Mouse (Mus musculus) myocyte (in vitro differentiated cells): Measurements from ENCODE around the gene Acvrl1. TPM values are rescaled to one million over a fixed set of nuclear protein-coding genes. Genes with fewer than 3 reads are reported as not detected.

ENCODE experiments used
- H3K27me3 ChIP-seq: one replicate; pipeline ENCODE4 v1.6.1; 2011; ENCODE audit not compliant: control insufficient read depth, insufficient read depth, insufficient read length
- H3K36me3 ChIP-seq: one replicate; pipeline ENCODE4 v1.6.1; 2011; ENCODE audit not compliant: control insufficient read depth, insufficient read depth
- H3K4me2 ChIP-seq: one replicate; pipeline ENCODE4 v1.6.1; 2011; ENCODE audit warnings: low read depth, control low read depth
- H3K4me3 ChIP-seq: one replicate; pipeline ENCODE4 v1.5.1; 2011; ENCODE audit warnings: mild to moderate bottlenecking, control low read depth, moderate library complexity
- H3K79me2 ChIP-seq: one replicate; pipeline ENCODE4 v1.6.1; 2011; ENCODE audit not compliant: control insufficient read depth, insufficient read depth
- H3ac ChIP-seq: one replicate; pipeline ENCODE4 v1.6.1; 2011; ENCODE audit not compliant: control insufficient read depth, insufficient read length
- CEBPB ChIP-seq: IDR thresholded peaks from 2 replicates; pipeline ENCODE4 v1.6.1; 2011; ENCODE audit warnings: mild to moderate bottlenecking, moderate library complexity; ENCODE audit not compliant: poor library complexity, insufficient read depth, severe bottlenecking
- E2F4 ChIP-seq: IDR thresholded peaks from one replicate; pipeline ENCODE4 v1.6.1; 2011; ENCODE audit warnings: mild to moderate bottlenecking, control low read depth, moderate library complexity; ENCODE audit not compliant: insufficient read depth
- MAX ChIP-seq: IDR thresholded peaks from one replicate; pipeline ENCODE4 v1.6.1; 2011; ENCODE audit warnings: low read depth, mild to moderate bottlenecking, control low read depth
- MYOD1 ChIP-seq, 3 experiments: IDR thresholded peaks; one replicate each; pipeline ENCODE4 v1.6.1; 2011; ENCODE audit warnings: control low read depth in 2 of 3, low read depth in 2 of 3, mild to moderate bottlenecking in 2 of 3, moderate library complexity in 1 of 3; ENCODE audit not compliant: insufficient read length in 2 of 3, control insufficient read depth in 1 of 3
- MYOG ChIP-seq, 3 experiments: IDR thresholded peaks; one replicate each; pipeline ENCODE4 v1.6.1; 2011; ENCODE audit warnings: control low read depth in 2 of 3, low read depth in 2 of 3, mild to moderate bottlenecking in 2 of 3; ENCODE audit not compliant: insufficient read length in 2 of 3, control insufficient read depth in 1 of 3, insufficient read depth in 1 of 3
- POLR2A ChIP-seq: IDR thresholded peaks from one replicate; pipeline ENCODE4 v1.6.1; 2011; ENCODE audit warnings: low read depth, mild to moderate bottlenecking, control low read depth, moderate library complexity; ENCODE audit not compliant: insufficient read length
- POLR2AphosphoS2 ChIP-seq: IDR thresholded peaks from one replicate; pipeline ENCODE4 v1.6.1; 2011; ENCODE audit warnings: low read depth, control low read depth; ENCODE audit not compliant: insufficient read length
- REST ChIP-seq: IDR thresholded peaks from one replicate; pipeline ENCODE4 v1.6.1; 2011; ENCODE audit warnings: mild to moderate bottlenecking, control low read depth, moderate library complexity; ENCODE audit not compliant: insufficient read depth, insufficient read length
- SRF ChIP-seq: IDR thresholded peaks from one replicate; pipeline ENCODE4 v1.6.1; 2011; ENCODE audit warnings: low read depth; ENCODE audit not compliant: control insufficient read depth, insufficient read length
- TCF12 ChIP-seq: IDR thresholded peaks from one replicate; pipeline ENCODE4 v1.6.1; 2011; ENCODE audit warnings: mild to moderate bottlenecking, control low read depth; ENCODE audit not compliant: poor library complexity, insufficient read depth, severe bottlenecking
- TCF3 ChIP-seq: IDR thresholded peaks from one replicate; pipeline ENCODE4 v1.6.1; 2011; ENCODE audit warnings: low read depth, control low read depth; ENCODE audit not compliant: insufficient read length
- USF1 ChIP-seq: IDR thresholded peaks from one replicate; pipeline ENCODE4 v1.6.1; 2011; ENCODE audit warnings: low read depth, mild to moderate bottlenecking, control low read depth, moderate library complexity
- polyA plus RNA-seq: library from polyadenylated mRNA; unstranded; fragments of >200 nt; fragmentation: generic; extraction: Trizol; gene quantifications from one replicate; pipeline ENCODE4 v1.2.1, GENCODE M21; 2012; ENCODE audit warnings: missing spikeins

The Acvrl1 gene
- polyA plus RNA-seq, 1 experiment, result 0.10 TPM

- no peaks in the 10 kb centered on the region for H3K36me3 ChIP-seq
- H3K4me2 ChIP-seq, result no peak overlapping the region
- H3K79me2 ChIP-seq, result no peaks in the 10 kb centered on the region
- no peak overlapping the region for H3ac ChIP-seq
- no peak overlapping the region for H3K4me3 ChIP-seq
- TF ChIP-seq TCF12, result no peak
- no peak for TF ChIP-seq MAX
- no peak for TF ChIP-seq MYOG (IDR thresholded peaks at IDR 0.05; ENCODE audit: control insufficient read depth in 1 of 3, insufficient read depth in 1 of 3, insufficient read length in 2 of 3, low read depth in 2 of 3)
- no peak for TF ChIP-seq POLR2A
- no peak for TF ChIP-seq TCF3
- no peak for TF ChIP-seq REST
- no peak for TF ChIP-seq MYOD1 (IDR thresholded peaks at IDR 0.05; ENCODE audit: control insufficient read depth in 1 of 3, insufficient read length in 2 of 3, low read depth in 2 of 3)
- no peak for TF ChIP-seq POLR2AphosphoS2
- no peak for TF ChIP-seq E2F4
- no peak for TF ChIP-seq USF1
- TF ChIP-seq CEBPB, result no peak
- H3K27me3 ChIP-seq, result no peaks in the 10 kb centered on the region
Observed at GRCm38 (mm10) chr15:101192260-101192640, 63.9 kb downstream of the Acvrl1 start.

GRCm38 (mm10) chr15:101192651-101193050, 64.3 kb downstream of the Acvrl1 start:
- no peak overlapping the region for H3ac ChIP-seq
- H3K27me3 ChIP-seq, result no peaks in the 10 kb centered on the region
- no peaks in the 10 kb centered on the region for H3K36me3 ChIP-seq
- TF ChIP-seq POLR2A (no peak), MYOD1 (IDR thresholded peaks at IDR 0.05; ENCODE audit: control insufficient read depth in 1 of 3, insufficient read length in 2 of 3, low read depth in 2 of 3) (no peak), USF1 (no peak), TCF12 (no peak), E2F4 (no peak), TCF3 (no peak), REST (no peak), SRF (no peak)
- H3K79me2 ChIP-seq, result no peaks in the 10 kb centered on the region
- H3K4me2 ChIP-seq, result no peak overlapping the region
- H3K4me3 ChIP-seq, result no peak overlapping the region

DNA sequence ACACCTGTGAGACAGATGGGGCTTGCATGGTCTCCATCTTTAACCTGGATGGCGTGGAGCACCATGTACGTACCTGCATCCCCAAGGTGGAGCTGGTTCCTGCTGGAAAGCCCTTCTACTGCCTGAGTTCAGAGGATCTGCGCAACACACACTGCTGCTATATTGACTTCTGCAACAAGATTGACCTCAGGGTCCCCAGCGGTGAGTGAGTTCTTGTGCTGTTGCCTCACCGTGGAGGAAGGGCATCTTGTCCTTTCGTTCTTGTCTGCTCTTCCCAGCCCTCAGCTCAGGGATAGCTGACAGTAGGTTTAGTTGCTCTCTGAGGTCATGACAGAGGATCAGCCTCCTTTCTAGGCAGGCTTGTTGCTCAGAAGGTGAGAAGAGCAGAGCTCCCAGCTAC, 65.6 kb downstream of the Acvrl1 start:
- TF ChIP-seq CEBPB (no peak), MAX (no peak), USF1 (no peak), SRF (no peak), MYOG (IDR thresholded peaks at IDR 0.05; ENCODE audit: control insufficient read depth in 1 of 3, insufficient read depth in 1 of 3, insufficient read length in 2 of 3, low read depth in 2 of 3) (no peak), REST (no peak), POLR2AphosphoS2 (no peak), MYOD1 (IDR thresholded peaks at IDR 0.05; ENCODE audit: control insufficient read depth in 1 of 3, insufficient read length in 2 of 3, low read depth in 2 of 3) (no peak), POLR2A (no peak), E2F4 (no peak), TCF12 (no peak), TCF3 (no peak)
- H3K4me2 ChIP-seq, result no peak overlapping the region
- H3K4me3 ChIP-seq, result no peak overlapping the region
- H3K36me3 ChIP-seq, result peaks cover 3% of the 10 kb centered on the region
- H3ac ChIP-seq, result no peak overlapping the region
- no peaks in the 10 kb centered on the region for H3K27me3 ChIP-seq
- no peaks in the 10 kb centered on the region for H3K79me2 ChIP-seq

Other genes starting within 250 kb of the Acvrl1 start
- gene Gm47841, start 81.1 kb upstream of the Acvrl1 start, polyA plus RNA-seq, result not detected
- gene Fignl2, start 50.0 kb upstream of the Acvrl1 start, polyA plus RNA-seq, result 0.02 TPM
- not detected for gene Ankrd33, start 12.8 kb upstream of the Acvrl1 start, polyA plus RNA-seq
- 5.3 TPM for gene Acvr1b, start 45.5 kb downstream of the Acvrl1 start, polyA plus RNA-seq
- 11.0 TPM for gene Grasp, start 95.7 kb downstream of the Acvrl1 start, polyA plus RNA-seq
- gene Nr4a1, start 125.7 kb downstream of the Acvrl1 start, polyA plus RNA-seq, result 15.3 TPM
- gene Atg101, start 155.8 kb downstream of the Acvrl1 start, polyA plus RNA-seq, result 110 TPM
- 0.16 TPM for gene 6030408B16Rik, start 164.7 kb downstream of the Acvrl1 start, polyA plus RNA-seq
- 7.7 TPM for gene Krt80, start 241.6 kb downstream of the Acvrl1 start, polyA plus RNA-seq